ENCODE assay signal across 8 mouse cellular contexts in genomic region chr3:89390111-89390515, GRCm38 (mm10). TPM values are rescaled to one million over a fixed set of nuclear protein-coding genes. Genes with fewer than 3 reads are reported as not detected.
A peak's percentile ranks its signal among the peaks of the same experiment; 100 is the strongest.
DNase-seq lines count a peak whose midpoint lies in the region; ATAC-seq lines count a peak whose summit lies in the region.

No protein-coding gene starts in this region.

- peaks cover 79% of the 10 kb centered on the region for H3K4me1 ChIP-seq in midbrain, embryonic 10.5 days
- H3K4me1 ChIP-seq in midbrain, embryonic 15.5 days: peaks cover 49% of the 10 kb centered on the region
- peaks cover 66% of the 10 kb centered on the region for H3K4me1 ChIP-seq in embryonic facial prominence, embryonic 13.5 days
- H3K4me1 ChIP-seq in stomach, embryonic 15.5 days: peaks cover 54% of the 10 kb centered on the region

- H3K4me2 ChIP-seq in midbrain, embryonic 15.5 days: no peak overlapping the region
- H3K4me2 ChIP-seq in embryonic facial prominence, embryonic 13.5 days: peak overlapping the region; percentile 94; the same call in 1 of the 2 replicates
- peak overlapping the region; percentile 95 for H3K4me2 ChIP-seq in stomach, embryonic 15.5 days

- no peak for ATAC-seq in midbrain, embryonic 15.5 days (replicated peaks)
- no peak for ATAC-seq in embryonic facial prominence, embryonic 13.5 days (ENCODE audit: insufficient number of reproducible peaks, insufficient read depth, low FRiP score, low TSS enrichment, low read depth)
- ATAC-seq in stomach, embryonic 15.5 days (ENCODE audit: insufficient read depth, low FRiP score, low read depth): no peak
- ATAC-seq in monocyte, adult 5-6 weeks (replicated peaks; ENCODE audit: insufficient number of reproducible peaks, low FRiP score, low TSS enrichment, poor library complexity, severe bottlenecking): no peak

- WGBS in midbrain, embryonic 10.5 days: 71% methylated on average over 5 of the region's 5 CpGs
- WGBS in midbrain, embryonic 15.5 days: 54% methylated on average over 5 of the region's 5 CpGs
- WGBS in embryonic facial prominence, embryonic 13.5 days: 52% methylated on average over 5 of the region's 5 CpGs
- WGBS in stomach, embryonic 15.5 days: 37% methylated on average over 5 of the region's 5 CpGs

- H3K4me3 ChIP-seq in midbrain, embryonic 10.5 days: peak overlapping the region; percentile 61; the same call in 1 of the 2 replicates
- H3K4me3 ChIP-seq in midbrain, embryonic 15.5 days: no peak overlapping the region
- H3K4me3 ChIP-seq in embryonic facial prominence, embryonic 13.5 days: no peak overlapping the region
- peak overlapping the region; percentile 64 for H3K4me3 ChIP-seq in stomach, embryonic 15.5 days (replicated peaks)

- H3K27me3 ChIP-seq in midbrain, embryonic 10.5 days (ENCODE audit: low read depth, poor library complexity, severe bottlenecking): peaks cover 61% of the 10 kb centered on the region
- H3K27me3 ChIP-seq in midbrain, embryonic 15.5 days (replicated peaks): peaks cover 11% of the 10 kb centered on the region
- peaks cover 29% of the 10 kb centered on the region for H3K27me3 ChIP-seq in embryonic facial prominence, embryonic 13.5 days
- H3K27me3 ChIP-seq in stomach, embryonic 15.5 days (replicated peaks): no peaks in the 10 kb centered on the region

- no peaks in the 10 kb centered on the region for H3K36me3 ChIP-seq in midbrain, embryonic 10.5 days
- no peaks in the 10 kb centered on the region for H3K36me3 ChIP-seq in midbrain, embryonic 15.5 days (replicated peaks)
- H3K36me3 ChIP-seq in embryonic facial prominence, embryonic 13.5 days: no peaks in the 10 kb centered on the region
- no peaks in the 10 kb centered on the region for H3K36me3 ChIP-seq in stomach, embryonic 15.5 days

- DNase-seq in midbrain, embryonic 10.5 days (ENCODE audit: low spot score): no peak
- peak; percentile 86 for DNase-seq in adrenal gland, adult 8-10 months
- DNase-seq in kidney, adult 9 months: peak; percentile 50
- no peak for DNase-seq in embryo, embryonic 9.5 days (ENCODE audit: extremely low spot score)

- no peak overlapping the region for H3K27ac ChIP-seq in midbrain, embryonic 10.5 days (replicated peaks)
- no peak overlapping the region for H3K27ac ChIP-seq in midbrain, embryonic 15.5 days
- peak overlapping the region; percentile 16; the same call in 1 of the 2 replicates for H3K27ac ChIP-seq in embryonic facial prominence, embryonic 13.5 days
- H3K27ac ChIP-seq in stomach, embryonic 15.5 days: peak overlapping the region; percentile 98

- H3K9me3 ChIP-seq in midbrain, embryonic 10.5 days (replicated peaks): no peaks in the 10 kb centered on the region
- no peaks in the 10 kb centered on the region for H3K9me3 ChIP-seq in midbrain, embryonic 15.5 days
- H3K9me3 ChIP-seq in embryonic facial prominence, embryonic 13.5 days: no peaks in the 10 kb centered on the region
- no peaks in the 10 kb centered on the region for H3K9me3 ChIP-seq in stomach, embryonic 15.5 days

- no peak overlapping the region for H3K9ac ChIP-seq in midbrain, embryonic 15.5 days
- no peak overlapping the region for H3K9ac ChIP-seq in embryonic facial prominence, embryonic 13.5 days
- no peak overlapping the region for H3K9ac ChIP-seq in stomach, embryonic 15.5 days

RNA-seq across cellular contexts. Expression of gene Zbtb7b, which starts 4.5 kb away (rescaled TPM):
- 0.39 and 0.83 TPM in 2 replicates for polyA plus RNA-seq in midbrain, embryonic 10.5 days (2016; fragmentation: Nextera tagmentation; extraction: Ambion mirVana)
- 0.59 and 0.64 TPM in 2 replicates for polyA plus RNA-seq in midbrain, embryonic 15.5 days (2015; fragmentation: Nextera tagmentation; extraction: Ambion mirVana)
- total RNA-seq in adrenal gland, adult 8-10 months (2022): 10 to 100 TPM; 59.9 to 98.9 (median 77.9) TPM
- polyA plus RNA-seq in embryonic facial prominence, embryonic 13.5 days (2015; fragmentation: Nextera tagmentation; extraction: Ambion mirVana): 1.7 and 2.1 TPM in 2 replicates
- 7.8 and 7.9 TPM in 2 replicates for polyA plus RNA-seq in stomach, embryonic 15.5 days (2015; fragmentation: Nextera tagmentation; extraction: Ambion mirVana)
- total RNA-seq in monocyte, adult 5-6 weeks (2017): 49.4 to 76.6 TPM (median 51.2 TPM) in 3 replicates

RNA-seq across cellular contexts. Expression of gene Lenep, which starts 12.5 kb away (rescaled TPM):
- polyA plus RNA-seq in midbrain, embryonic 10.5 days (2016; fragmentation: Nextera tagmentation; extraction: Ambion mirVana): 0.68 and 1.2 TPM in 2 replicates
- 0.22 and 2.3 TPM in 2 replicates for polyA plus RNA-seq in midbrain, embryonic 15.5 days (2015; fragmentation: Nextera tagmentation; extraction: Ambion mirVana)
- 1 to 10 TPM in 2 of 4 experiments, under 1 TPM in 1, not detected in 1; 0.22 to 3.1 (median 1.3) TPM for total RNA-seq in adrenal gland, adult 8-10 months (2022)
- polyA plus RNA-seq in embryonic facial prominence, embryonic 13.5 days (2015; fragmentation: Nextera tagmentation; extraction: Ambion mirVana): not detected in 2 replicates
- polyA plus RNA-seq in stomach, embryonic 15.5 days (2015; fragmentation: Nextera tagmentation; extraction: Ambion mirVana): not detected in 2 replicates
- 1.4 TPM in 1 of 3 replicates, not detected in the others for total RNA-seq in monocyte, adult 5-6 weeks (2017)

RNA-seq across cellular contexts. Expression of gene Flad1, which starts 21.6 kb away (rescaled TPM):
- 27.9 and 34.2 TPM in 2 replicates for polyA plus RNA-seq in midbrain, embryonic 10.5 days (2016; fragmentation: Nextera tagmentation; extraction: Ambion mirVana)
- 35.9 and 36.5 TPM in 2 replicates for polyA plus RNA-seq in midbrain, embryonic 15.5 days (2015; fragmentation: Nextera tagmentation; extraction: Ambion mirVana)
- 10 to 100 TPM; 25.7 to 39.9 (median 33.0) TPM for total RNA-seq in adrenal gland, adult 8-10 months (2022)
- 29.4 and 29.5 TPM in 2 replicates for polyA plus RNA-seq in embryonic facial prominence, embryonic 13.5 days (2015; fragmentation: Nextera tagmentation; extraction: Ambion mirVana)
- 23.6 and 29.4 TPM in 2 replicates for polyA plus RNA-seq in stomach, embryonic 15.5 days (2015; fragmentation: Nextera tagmentation; extraction: Ambion mirVana)
- total RNA-seq in monocyte, adult 5-6 weeks (2017): 16.5 to 22.8 TPM (median 22.4 TPM) in 3 replicates

RNA-seq across cellular contexts. Expression of gene Dcst1, which starts 25.1 kb away (rescaled TPM):
- polyA plus RNA-seq in midbrain, embryonic 10.5 days (2016; fragmentation: Nextera tagmentation; extraction: Ambion mirVana): 0.11 and 0.20 TPM in 2 replicates
- polyA plus RNA-seq in midbrain, embryonic 15.5 days (2015; fragmentation: Nextera tagmentation; extraction: Ambion mirVana): 0.89 and 0.99 TPM in 2 replicates
- 1 to 10 TPM in 2 of 4 experiments, under 1 TPM in 2; 0.20 to 2.2 (median 0.97) TPM for total RNA-seq in adrenal gland, adult 8-10 months (2022)
- polyA plus RNA-seq in embryonic facial prominence, embryonic 13.5 days (2015; fragmentation: Nextera tagmentation; extraction: Ambion mirVana): 0.44 and 0.85 TPM in 2 replicates
- 0.30 and 0.52 TPM in 2 replicates for polyA plus RNA-seq in stomach, embryonic 15.5 days (2015; fragmentation: Nextera tagmentation; extraction: Ambion mirVana)
- total RNA-seq in monocyte, adult 5-6 weeks (2017): not detected in 3 replicates

RNA-seq across cellular contexts. Expression of gene Cks1b, which starts 28.1 kb away (rescaled TPM):
- 540 and 645 TPM in 2 replicates for polyA plus RNA-seq in midbrain, embryonic 10.5 days (2016; fragmentation: Nextera tagmentation; extraction: Ambion mirVana)
- polyA plus RNA-seq in midbrain, embryonic 15.5 days (2015; fragmentation: Nextera tagmentation; extraction: Ambion mirVana): 86.7 and 91.2 TPM in 2 replicates
- 10 to 100 TPM; 20.3 to 33.2 (median 27.4) TPM for total RNA-seq in adrenal gland, adult 8-10 months (2022)
- polyA plus RNA-seq in embryonic facial prominence, embryonic 13.5 days (2015; fragmentation: Nextera tagmentation; extraction: Ambion mirVana): 513 and 525 TPM in 2 replicates
- 409 and 450 TPM in 2 replicates for polyA plus RNA-seq in stomach, embryonic 15.5 days (2015; fragmentation: Nextera tagmentation; extraction: Ambion mirVana)
- total RNA-seq in monocyte, adult 5-6 weeks (2017): 7.5 to 10.2 TPM (median 8.1 TPM) in 3 replicates

Comparison
In these comparisons a context has a peak if more than half of its experiments do, and no peak if none do; other contexts are left out.
1. H3K4me3 ChIP-seq: peak in midbrain, embryonic 10.5 days (single experiment) and stomach, embryonic 15.5 days (single experiment); none in midbrain, embryonic 15.5 days (single experiment) and embryonic facial prominence, embryonic 13.5 days (single experiment).
2. DNase-seq: peak in adrenal gland, adult 8-10 months (single experiment) and kidney, adult 9 months (single experiment); none in midbrain, embryonic 10.5 days (single experiment) and embryo, embryonic 9.5 days (single experiment).
3. H3K27ac ChIP-seq: peak in embryonic facial prominence, embryonic 13.5 days (single experiment) and stomach, embryonic 15.5 days (single experiment); none in midbrain, embryonic 10.5 days (single experiment) and midbrain, embryonic 15.5 days (single experiment).